Mouse (Mus musculus) gastrocnemius, postnatal 36 days (tissue): ENCODE results near the gene Nudt9. TPM values are rescaled to one million over a fixed set of nuclear protein-coding genes. Genes with fewer than 3 reads are reported as not detected.

ENCODE experiments used
- DNase-seq, 2 experiments: peaks; one replicate each; pipeline ENCODE4 v3.0.0; 2022
- intact Hi-C: fragments of 180-260 bp; cut with DNase I; formaldehyde crosslinking; loops from one replicate; pipeline ENCODE4 v1.15.1; 2025
- total RNA-seq, 2 experiments: library from RNA; stranded (reverse); gene quantifications; 2 replicates each; pipeline ENCODE4 v1.2.3; 2021

Nudt9 gene
- total RNA-seq, 2 experiments from 2014 or later: 58.1 to 59.3 TPM

GRCm38 (mm10) chr5:104032434-104033097, 13.5 kb upstream of the Nudt9 start:
- intact Hi-C loops: no loop called here
- DNase-seq: no peak

- intact Hi-C loops: no loop called here
- no peak for DNase-seq
Measured at GRCm38 (mm10) chr5:104035066-104035465, 11.0 kb upstream of the Nudt9 start.

GRCm38 (mm10) chr5:104035824-104036223, 10.3 kb upstream of the Nudt9 start:
- intact Hi-C loops: no loop called here
- DNase-seq: no peak

- no peak for DNase-seq
- intact Hi-C loops: no loop called here
Measured at GRCm38 (mm10) chr5:104036686-104037085, 9.4 kb upstream of the Nudt9 start.

- intact Hi-C loops: loop anchor here (2.0 kb wide), 1 partner anchor 41 kb away; no protein-coding TSS in a partner anchor
Measured at GRCm38 (mm10) chr5:104039154-104039932, 6.8 kb upstream of the Nudt9 start.

GRCm38 (mm10) chr5:104042906-104043305, 3.2 kb upstream of the Nudt9 start:
- no peak for DNase-seq
- intact Hi-C loops: no loop called here

More at GRCm38 (mm10) chr5:104039154-104039932, 6.8 kb upstream of the Nudt9 start:
- DNase-seq: no peak

GRCm38 (mm10) chr5:104043704-104044103, 2.4 kb upstream of the Nudt9 start:
- intact Hi-C loops: no loop called here

GRCm38 (mm10) chr5:104047200-104048105, 1.3 kb downstream of the Nudt9 start:
- intact Hi-C loops: no loop called here
- no peak for DNase-seq

More at GRCm38 (mm10) chr5:104043704-104044103, 2.4 kb upstream of the Nudt9 start:
- DNase-seq: no peak

- DNase-seq: no peak
- intact Hi-C loops: no loop called here
Measured at GRCm38 (mm10) chr5:104048139-104048538, 2.0 kb downstream of the Nudt9 start.

GRCm38 (mm10) chr5:104052956-104053355, 6.8 kb downstream of the Nudt9 start:
- no peak for DNase-seq
- intact Hi-C loops: no loop called here

GRCm38 (mm10) chr5:104054938-104055337, 8.8 kb downstream of the Nudt9 start:
- no peak for DNase-seq
- intact Hi-C loops: loop anchor here (5.0 kb wide), 1 partner anchor 53 kb away; no protein-coding TSS in a partner anchor

GRCm38 (mm10) chr5:104055816-104056215, 9.7 kb downstream of the Nudt9 start:
- no peak for DNase-seq
- intact Hi-C loops: loop anchor here (5.0 kb wide), 1 partner anchor 54 kb away; no protein-coding TSS in a partner anchor

- intact Hi-C loops: loop anchor here (5.0 kb wide), 1 partner anchor 54 kb away; no protein-coding TSS in a partner anchor
- DNase-seq: no peak
Measured at GRCm38 (mm10) chr5:104056295-104056694, 10.2 kb downstream of the Nudt9 start.

GRCm38 (mm10) chr5:104058021-104058420, 11.9 kb downstream of the Nudt9 start:
- intact Hi-C loops: loop anchor here (5.0 kb wide), 1 partner anchor 56 kb away; no protein-coding TSS in a partner anchor
- peak; percentile 43 to 53 for DNase-seq

- intact Hi-C loops: loop anchor here (5.0 kb wide), 1 partner anchor 57 kb away; no protein-coding TSS in a partner anchor
- DNase-seq: no peak
Measured at GRCm38 (mm10) chr5:104059628-104060027, 13.5 kb downstream of the Nudt9 start.

GRCm38 (mm10) chr5:104060429-104060828, 14.3 kb downstream of the Nudt9 start:
- no peak for DNase-seq

GRCm38 (mm10) chr5:104061936-104062772, 16.0 kb downstream of the Nudt9 start:
- intact Hi-C loops: no loop called here
- DNase-seq: no peak

More at GRCm38 (mm10) chr5:104060429-104060828, 14.3 kb downstream of the Nudt9 start:
- intact Hi-C loops: no loop called here

GRCm38 (mm10) chr5:104062773-104063551, 16.9 kb downstream of the Nudt9 start:
- DNase-seq: no peak
- intact Hi-C loops: no loop called here

- intact Hi-C loops: no loop called here
- no peak for DNase-seq
Measured at GRCm38 (mm10) chr5:104068751-104069150, 22.6 kb downstream of the Nudt9 start.
